Mouse (Mus musculus) CD4-positive, CD25-positive, alpha-beta regulatory T cell, adult 4 months (primary cell): Measurements from ENCODE around the gene Fance. TPM values are rescaled to one million over a fixed set of nuclear protein-coding genes. Genes with fewer than 3 reads are reported as not detected.
"Not testable (repeated sequence)": the region's sequence is repeated elsewhere in the genome, so short reads cannot be mapped to it uniquely, and the experiment has no call there.

ENCODE experiments used
- ATAC-seq: one replicate; pipeline ENCODE4 v1.8.0; 2017
- polyA plus RNA-seq, 2 experiments: library from polyadenylated mRNA; unstranded; fragments of 100-300 nt; shearing (Covaris generic); gene quantifications; one replicate each; pipeline ENCODE4 v1.2.1; 2017

Fance gene
- polyA plus RNA-seq, 2 experiments from 2014 or later = 3.7 to 7.7 TPM

DNA sequence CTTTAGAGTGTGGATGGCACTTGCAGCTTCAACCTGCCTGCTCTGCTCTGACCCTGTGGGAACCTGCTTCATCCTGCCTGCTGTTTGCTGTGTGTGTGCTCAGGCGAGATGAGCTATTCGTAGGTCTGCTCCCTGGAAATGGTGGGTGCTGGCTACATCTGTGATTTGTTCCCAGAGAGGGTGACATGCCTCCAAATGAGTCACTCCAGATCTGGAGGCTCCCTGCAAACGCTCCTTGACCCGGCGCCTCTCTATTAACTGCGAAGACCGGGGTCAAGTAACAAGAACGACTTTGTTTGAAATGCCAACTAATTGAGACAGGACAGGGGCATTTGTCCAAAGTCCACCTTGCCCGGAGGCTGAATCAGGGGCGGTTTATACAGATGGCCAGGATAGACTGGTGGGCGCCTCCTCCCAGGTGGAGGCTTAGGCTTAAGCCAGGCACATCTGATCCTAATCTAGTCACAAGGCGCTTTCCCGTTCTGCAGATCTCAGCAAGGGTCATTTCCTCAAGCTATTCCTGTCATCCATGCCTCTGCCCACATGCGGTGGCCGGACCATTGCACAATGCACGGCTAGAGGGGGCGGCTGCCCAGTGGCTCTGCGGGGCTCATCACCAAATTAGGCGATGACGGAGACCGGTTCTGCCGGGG is 14.5 kb downstream of the Fance start:
- ATAC-seq = peak; percentile 7

DNA sequence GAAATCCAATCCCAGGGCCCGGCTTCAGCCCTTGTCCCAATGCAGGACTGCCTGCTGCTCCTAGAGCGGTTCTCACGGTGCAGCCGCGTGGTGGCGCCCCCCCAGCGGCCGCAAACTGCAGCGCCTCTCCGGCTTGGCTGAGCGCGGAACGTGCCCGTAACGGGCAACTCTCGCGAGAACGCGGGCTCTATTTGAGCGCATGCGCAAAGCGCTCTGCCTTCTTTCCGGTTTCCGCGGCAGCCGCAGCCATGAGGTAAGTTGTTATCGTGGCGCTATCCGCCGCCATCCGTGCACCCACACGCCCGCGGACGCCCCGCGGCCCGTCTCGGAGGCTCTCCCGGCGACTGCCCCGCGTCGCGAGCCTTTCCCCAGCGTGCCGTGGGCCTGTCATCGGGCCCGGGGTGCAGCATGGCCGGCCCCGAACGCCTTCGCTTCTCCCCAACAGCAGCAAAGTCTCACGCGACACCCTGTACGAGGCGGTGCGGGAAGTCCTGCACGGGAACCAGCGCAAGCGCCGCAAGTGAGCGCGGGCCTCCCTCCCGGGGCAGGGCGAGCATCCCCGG is 15.1 kb downstream of the Fance start, which contains the start of gene Rpl10a:
TSS of gene Rpl10a (plus strand) at position 106 of the 563 bp plus-strand sequence.
- peak; percentile 89 for ATAC-seq

DNA sequence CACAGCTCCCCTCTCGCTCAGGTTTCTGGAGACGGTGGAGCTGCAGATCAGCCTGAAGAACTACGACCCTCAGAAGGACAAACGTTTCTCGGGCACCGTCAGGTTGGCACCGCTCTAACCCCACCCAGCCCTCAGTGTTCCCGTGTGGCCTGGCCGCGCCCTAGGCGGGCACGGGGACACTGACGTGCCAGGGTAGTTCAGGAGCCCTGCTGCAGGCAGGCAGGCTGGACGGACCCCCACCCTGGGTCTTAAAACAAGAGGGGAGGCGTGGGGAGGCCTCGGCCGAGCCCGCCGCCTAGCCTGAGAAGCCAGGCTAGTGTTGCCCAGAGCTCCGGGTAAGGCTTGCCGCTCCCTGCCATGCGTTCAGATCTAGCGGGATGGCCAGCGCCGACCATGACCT is 15.6 kb downstream of the Fance start:
- ATAC-seq = peak; percentile 8

DNA sequence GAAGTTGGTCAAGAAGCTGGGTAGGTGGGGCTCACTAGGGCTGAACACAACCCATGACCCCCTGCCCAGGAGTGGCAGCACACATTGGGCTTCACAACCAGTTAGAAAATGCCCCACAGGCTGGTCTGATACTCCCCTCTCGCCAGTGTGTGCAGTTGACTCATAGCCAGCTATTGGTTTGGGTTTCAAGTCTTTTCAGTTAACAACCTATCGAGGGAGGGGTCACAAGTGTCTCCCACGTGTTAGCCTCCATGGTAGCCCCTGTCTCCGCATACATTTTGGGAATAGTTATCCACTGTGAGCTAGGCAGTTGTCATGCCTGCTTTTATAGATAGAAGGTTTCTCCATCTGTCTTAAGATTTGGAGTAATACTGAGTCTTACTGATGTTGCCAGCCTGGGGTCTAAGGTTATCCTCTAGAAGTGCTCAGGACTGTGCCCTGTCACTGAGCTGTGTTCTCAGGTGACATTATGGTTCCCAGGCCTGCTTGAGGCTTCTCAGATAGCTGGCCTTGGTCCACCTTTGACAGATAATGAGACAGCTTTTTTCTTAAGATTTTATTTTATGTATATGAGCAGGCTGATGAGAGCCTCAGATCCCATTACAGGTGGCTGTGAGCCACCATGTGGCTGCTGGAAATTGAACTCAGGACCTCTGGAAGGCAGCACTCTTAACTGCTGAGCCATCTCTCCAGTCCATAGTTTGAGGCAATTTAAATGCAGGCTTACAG is 16.3 kb downstream of the Fance start:
- ATAC-seq = no peak

DNA sequence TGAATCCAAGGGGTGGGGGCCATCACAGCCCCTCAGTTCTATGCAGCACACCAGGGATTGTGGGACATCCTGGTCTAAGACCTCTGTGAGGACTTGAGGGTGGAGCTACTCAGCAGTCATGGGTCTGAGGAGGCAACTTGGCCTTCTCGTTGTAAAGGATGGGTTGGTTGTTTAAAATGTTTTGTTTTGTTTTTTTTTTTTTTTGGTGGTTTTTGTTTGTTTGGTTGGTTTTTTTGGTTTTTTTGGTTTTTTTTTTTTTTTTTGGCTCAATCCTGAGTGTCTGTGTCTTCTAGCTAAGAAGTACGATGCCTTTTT is 16.9 kb downstream of the Fance start:
- no peak for ATAC-seq

DNA sequence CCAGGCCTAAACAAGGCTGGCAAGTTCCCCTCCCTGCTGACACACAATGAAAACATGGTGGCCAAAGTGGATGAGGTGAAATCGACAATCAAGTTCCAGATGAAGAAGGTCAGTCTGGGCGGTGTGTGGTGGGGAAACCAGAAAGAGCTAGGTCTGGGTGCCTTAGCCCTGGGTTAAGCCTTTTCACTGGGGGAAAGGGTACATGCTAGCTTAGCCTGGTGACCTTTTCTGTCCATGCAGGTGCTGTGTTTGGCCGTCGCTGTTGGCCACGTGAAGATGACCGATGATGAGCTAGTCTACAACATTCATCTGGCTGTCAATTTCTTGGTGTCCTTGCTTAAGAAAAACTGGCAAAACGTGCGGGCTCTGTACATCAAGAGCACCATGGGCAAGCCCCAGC is 17.3 kb downstream of the Fance start:
- not testable (repeated sequence) for ATAC-seq

DNA sequence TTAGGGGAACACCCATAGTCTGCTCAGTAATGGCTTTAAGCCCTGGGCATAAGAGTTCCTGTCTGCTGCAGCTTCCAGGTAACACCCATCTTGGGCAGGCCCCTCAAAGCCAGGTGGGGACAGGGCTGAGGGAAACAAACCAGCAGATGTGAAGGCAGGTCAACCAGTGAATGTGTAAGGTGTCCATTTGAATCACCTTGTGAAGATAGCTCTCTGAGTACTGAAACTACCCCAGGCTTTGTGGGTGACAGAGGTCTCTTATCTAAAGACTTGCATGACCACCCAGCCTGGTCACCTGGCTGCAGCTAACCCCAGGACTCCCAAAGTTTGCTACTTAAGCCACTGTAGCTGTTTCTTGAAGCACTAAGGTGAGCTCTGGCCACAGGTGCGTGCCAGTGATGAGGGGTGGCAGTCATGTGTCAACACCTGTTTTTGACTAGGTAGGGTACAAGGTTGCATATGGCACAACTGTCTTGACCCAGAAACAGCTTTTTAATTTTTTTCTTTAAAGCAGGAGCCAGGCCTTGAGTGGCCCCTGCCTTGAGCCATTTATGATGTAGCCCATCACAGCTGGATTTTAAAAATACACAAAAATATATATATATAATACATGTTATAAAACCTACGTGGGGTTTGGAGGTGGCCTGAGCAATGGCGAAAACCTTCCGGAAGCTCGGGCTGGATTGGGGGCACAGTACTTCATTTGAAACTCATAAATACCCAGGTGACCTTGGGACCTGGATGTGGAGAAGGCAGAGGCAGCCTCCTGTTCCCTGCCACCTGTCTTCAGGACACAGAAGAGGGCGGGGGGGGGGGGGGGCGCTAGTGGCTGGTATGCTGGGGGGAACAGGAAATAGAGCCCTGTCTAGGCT is 18.2 kb downstream of the Fance start:
- no peak for ATAC-seq

DNA sequence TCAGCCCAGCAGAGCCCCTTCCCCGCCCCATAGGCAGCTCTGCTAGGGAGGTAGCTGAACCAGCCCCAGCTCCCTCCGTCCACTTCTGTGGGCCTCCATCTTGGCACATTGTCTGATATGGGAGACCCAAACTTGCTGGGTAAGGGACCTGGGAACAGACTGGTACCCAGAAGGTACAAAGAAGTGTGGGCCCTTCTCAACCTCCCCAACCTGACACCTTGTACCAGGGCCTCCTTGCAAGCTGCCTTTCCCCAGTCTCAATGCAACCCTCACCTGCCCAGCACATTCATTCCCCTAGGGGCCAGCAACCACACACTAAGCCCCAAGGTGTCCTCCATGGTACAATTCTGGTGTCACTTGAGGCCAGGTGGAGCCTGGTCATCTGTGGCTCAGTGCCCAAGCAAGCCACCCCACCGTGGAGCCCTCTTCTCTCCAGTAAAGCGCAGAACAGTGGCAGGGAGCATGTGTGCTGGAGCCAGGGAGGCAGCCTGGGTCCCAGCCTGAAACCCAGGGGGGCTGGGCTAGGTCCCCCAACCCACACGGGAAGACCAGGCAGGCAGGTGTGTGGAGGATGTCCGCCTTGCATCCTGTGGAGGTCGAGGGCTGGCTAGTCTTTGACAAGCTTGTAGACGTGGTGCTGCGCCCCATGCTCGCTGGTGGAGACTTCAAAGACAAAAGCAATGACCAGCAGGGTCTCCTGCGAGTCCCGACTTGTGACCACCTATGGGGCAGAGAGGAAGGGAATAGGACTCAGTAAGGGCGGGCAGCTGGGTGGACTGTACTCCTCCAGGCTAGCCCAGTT is 19.0 kb downstream of the Fance start:
- ATAC-seq = no peak

DNA sequence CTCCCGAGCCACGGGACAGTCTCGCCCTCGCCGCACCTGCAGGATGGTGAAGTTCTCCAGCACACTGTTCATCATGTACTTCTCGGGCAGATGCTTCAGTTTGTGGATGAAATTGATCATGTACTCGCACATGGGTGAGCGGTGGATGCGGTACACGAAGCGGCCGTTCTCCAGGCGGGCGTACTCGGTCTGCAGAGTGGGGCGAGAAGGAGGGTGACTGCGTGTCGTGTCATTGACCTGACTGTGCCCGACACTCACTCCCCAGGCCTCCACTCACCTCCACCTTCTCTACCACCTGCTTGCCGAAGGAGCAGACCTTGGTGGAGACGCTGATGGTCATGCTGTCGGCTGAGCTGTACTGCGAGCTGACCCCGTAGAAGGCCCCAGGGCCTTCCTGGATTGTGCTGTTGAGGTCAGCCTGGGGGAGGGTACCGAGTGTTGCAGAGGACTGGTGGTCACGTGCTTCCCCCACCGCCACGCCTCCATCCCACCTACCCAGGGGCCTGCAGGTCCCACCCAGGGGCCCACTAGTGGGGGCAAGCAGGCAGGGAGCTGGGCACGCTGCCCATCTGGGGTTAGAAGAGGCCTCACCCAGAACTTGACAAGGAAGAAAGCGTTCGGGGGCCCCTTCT is 19.7 kb downstream of the Fance start:
- ATAC-seq = no peak

DNA sequence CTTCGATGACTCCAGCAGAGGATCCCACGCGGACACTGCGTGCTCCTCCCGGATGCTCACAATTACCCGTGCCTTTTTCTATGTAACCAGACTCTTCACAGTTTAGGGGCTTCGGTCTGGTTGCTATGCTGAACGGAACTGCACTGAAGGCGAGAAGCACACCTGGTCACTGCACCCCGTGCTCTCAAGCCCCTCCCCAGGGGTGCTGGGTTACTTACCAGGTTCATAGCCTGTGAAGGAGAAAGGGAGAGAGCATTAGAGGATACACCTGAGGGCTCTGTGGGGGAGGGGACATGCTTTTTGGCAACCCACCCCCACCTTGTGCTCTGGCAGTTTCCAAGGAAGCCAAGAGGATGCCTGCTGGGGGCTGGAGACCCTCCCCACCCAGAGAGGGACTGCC is 21.9 kb downstream of the Fance start:
- ATAC-seq = no peak

DNA sequence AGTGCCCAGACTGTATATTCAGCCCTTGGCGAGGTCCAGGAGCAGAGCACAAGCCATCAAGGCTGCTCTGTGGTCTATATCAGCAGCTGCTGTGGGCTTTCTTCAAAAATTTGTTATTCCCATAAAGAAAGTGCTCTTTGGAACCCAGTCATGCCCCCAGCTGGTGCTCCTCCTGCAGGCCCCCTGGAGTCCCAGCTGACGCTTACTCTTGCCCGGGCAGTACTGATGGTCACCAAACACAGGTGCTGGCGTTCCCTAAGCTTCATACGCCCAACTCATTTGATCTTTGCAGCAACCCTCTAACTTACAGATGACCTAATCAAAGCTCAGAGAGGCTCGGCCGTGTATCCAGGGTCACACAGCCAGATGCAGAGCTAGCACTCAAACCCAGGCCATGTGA is 24.2 kb downstream of the Fance start:
- no peak for ATAC-seq

DNA sequence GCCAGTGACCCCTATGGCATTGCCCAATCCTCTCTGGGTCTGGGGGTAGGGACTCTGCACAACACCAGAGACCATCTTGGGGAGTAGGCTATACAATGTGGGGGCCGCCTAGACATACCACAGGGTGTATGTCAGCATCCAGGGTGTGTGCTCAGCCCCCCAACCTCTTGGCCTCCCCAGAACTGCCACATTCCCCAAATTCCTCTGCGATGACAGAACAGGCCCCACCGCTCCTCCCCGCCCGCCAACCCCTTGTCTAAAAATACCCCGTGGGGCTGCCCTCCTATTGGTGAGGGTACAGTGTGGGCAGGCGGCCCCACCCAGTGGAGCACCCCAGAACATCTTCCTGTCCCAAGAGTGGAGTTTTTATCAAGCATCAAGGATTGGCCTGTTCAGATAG is 27.3 kb downstream of the Fance start:
- ATAC-seq = no peak

DNA sequence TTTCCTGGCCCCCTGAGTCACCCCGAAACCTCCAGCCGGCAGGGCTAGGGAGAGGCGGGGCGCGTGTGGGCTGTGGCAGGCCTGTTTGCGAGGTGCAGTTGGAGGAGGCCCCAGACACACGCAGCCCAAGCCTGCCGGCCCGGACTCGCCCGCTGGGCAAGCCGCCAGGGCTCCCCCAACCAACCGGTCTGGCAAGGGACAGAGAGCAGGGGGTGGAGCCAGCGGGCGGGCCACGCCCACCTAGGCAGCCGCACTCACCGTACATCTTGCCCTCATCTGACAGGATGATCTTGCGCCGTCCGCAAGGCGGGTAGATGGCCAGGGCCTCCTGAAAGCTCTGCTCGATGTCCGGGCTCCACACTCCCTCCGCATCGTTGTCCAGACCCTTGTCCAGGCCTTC is 27.8 kb downstream of the Fance start:
- no peak for ATAC-seq

DNA sequence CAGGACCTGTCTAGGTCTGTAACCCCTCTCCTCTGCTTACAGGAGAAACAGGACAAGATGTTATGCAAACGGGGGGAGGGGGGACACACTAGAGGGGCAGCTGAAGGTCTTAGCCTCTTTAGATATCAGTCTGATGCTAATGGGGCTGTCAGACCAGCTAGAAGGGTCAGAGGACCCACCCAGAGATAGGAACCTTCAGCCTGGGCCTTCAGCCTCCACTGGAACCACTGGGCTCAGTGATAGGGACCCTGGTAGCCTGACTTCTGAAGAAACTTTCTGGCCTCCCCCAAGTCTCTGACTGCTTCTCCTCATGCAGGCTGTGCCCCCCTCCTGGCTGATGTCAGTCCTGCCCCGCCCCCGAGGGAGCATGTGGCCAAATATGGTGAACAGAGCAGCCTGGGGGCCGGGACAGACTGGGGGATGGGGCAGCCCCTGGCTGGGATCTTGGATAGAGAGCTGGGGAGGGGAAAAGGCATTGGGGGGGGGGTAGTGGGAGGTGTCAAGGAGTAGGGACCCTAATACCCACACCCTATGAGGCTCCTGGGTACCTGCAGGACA is 30.8 kb downstream of the Fance start:
- ATAC-seq = no peak

DNA sequence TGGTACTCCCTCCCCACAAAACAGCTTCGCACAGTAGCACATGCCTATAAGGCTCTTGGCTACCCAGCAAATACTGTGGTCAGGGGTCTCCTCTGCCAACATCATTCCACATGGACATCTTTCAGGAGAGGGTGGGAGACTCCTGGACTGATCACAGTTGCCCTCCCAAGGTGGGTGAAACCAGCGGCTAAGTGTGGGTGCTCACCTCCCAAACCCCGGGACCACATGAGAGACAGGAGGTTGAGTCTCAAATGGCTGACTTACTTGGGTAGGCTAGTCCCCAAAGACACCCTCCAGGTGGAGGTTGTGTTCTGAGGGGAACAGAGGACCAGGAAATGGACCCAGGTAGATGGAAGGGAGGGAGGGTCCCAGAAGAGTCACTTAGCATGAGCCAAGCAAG is 31.4 kb downstream of the Fance start:
- no peak for ATAC-seq

DNA sequence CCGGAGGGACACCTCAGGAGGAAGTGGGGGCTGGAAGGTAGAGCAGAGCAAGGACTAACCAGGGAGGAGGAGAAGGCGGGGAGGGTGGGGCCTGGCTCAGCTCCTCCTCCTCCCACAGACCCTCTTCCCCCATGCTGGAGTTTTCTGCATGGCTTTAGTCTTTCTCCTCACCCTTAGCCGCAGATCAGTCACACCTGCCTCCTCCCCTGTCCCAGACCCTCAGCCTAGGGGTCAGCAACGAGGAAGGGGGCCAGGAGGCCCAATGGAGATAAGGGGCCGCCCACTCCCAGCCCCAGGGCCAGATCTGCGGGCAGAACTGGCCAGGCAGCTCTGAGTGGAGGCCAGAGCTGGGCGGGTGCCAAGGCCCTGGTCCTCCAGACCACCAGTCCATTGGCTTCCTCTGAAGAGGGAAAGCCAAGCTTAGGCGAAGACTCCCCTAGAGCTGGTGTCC is 32.0 kb downstream of the Fance start:
- ATAC-seq = no peak

DNA sequence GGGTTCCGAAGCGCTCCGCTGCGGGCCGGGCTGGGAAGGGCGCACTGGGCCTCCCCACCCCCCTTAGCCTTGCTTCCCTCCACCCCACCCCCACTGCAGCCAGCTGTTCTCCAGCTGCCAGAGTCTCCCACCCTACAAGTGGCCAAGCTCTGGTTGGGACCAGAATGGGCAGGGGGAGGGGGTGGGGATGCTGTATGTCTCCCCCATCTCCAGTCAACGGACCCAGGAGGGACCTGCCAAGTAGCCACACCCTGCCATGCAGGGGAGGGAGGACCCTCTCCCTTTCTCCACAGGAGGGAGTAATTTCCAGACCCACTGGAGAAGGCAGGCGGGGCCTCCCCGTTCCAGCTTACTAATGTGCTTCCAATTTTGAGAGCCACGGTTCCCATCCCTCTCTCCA is 32.6 kb downstream of the Fance start:
- ATAC-seq = no peak

DNA sequence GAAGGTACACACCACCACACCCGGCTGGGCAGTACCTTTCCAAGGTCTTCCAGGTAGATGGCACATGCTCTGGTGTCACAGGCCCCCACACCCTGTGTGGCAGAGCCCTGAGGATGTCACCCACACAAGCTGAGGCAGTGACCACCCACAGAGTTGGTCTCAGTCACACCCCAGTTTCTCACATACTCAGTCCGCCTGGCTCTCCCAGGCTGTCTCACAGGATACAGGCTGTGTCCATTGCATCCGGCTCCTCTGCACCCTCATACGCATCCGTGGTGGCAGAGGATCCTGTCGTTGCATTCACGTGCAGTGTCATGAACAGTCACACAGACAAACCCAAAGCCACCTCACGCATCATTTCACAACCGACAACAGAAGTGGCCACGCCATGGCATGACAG is 34.0 kb downstream of the Fance start:
- no peak for ATAC-seq

DNA sequence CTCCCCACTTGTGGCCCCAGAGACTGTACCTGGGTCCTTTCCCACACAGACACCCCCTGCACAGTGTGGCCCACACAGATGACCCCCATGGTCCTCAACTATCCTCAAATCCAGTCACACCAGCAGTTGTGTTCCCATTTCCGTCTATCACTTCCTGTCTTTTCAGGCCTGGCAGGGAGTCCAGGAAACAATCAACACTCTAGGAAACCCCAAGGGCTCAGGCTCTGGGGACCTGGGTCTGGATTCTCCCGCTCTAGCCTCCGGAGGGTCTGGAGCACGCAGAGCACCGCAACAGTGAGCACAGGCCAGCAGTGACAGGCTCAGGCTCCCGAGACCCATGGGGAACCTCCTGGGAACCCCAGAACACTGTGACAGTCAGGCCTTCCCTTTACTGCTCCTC is 34.9 kb downstream of the Fance start:
- no peak for ATAC-seq

DNA sequence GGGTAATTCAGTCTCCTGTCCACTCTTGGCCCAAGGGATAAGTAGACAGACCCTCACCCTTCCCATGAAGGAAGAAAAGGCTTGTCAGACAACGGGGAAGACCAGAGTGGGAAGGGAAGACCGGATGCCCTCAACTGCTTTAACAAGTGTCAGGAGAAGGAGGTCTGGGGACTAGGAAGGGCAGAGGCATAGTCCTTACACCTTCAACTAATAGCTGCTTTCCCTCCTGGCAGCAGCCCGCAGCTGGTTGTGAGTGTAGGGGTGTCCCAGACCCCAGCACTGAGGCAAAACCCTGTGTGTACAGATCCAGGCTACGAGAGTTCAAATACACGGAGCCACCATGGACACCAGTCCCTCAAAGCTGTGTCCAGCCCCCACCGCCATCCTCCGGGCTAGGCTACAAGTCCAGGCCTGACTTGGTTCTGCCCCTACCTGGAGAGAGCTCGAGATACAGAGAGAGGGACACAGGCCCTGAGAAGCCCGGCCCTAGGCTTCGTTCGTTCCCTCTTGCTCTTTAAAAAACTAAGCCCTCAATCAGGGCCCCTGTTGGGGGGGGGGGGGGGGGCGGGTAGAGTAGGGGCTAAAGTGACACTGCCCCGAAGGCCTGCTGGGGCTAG is 36.1 kb downstream of the Fance start:
- no peak for ATAC-seq

DNA sequence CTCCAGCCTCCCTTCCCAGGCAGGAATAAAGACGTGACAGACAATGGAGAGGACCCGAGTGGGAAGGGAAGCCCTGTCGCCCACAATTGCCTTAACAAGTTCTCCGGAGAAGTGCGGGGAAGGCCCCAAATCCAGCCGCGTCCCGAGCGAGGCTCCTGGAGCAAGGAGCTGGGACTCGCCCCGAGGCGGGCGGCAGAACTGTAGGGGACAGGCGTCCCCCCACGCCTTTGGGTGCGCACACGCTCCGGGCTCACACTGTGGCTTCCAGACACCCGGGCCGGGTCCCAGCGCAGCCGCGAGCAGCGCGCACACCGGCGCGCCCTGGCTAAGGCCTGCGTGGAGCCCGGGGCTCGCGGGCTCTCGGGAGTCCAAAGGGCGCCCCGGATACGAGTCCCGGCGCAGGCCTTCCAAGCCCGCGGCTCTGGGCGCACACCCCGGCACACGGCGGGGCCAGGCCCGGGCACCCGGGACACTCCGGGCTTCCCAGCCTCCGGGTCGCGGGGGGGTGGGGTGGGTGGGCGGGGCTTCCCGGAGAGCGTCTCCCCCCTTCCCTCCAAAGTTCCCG is 36.7 kb downstream of the Fance start:
- ATAC-seq = no peak
